Mouse (Mus musculus) retina, adult 2 months (tissue): ENCODE data around the gene Svopl.

Experiments used
- DNase-seq: peaks from one replicate; pipeline ENCODE4 v3.0.0-alpha.2; 2012; ENCODE audit warnings: low read depth, low spot score

The Svopl gene

DNA sequence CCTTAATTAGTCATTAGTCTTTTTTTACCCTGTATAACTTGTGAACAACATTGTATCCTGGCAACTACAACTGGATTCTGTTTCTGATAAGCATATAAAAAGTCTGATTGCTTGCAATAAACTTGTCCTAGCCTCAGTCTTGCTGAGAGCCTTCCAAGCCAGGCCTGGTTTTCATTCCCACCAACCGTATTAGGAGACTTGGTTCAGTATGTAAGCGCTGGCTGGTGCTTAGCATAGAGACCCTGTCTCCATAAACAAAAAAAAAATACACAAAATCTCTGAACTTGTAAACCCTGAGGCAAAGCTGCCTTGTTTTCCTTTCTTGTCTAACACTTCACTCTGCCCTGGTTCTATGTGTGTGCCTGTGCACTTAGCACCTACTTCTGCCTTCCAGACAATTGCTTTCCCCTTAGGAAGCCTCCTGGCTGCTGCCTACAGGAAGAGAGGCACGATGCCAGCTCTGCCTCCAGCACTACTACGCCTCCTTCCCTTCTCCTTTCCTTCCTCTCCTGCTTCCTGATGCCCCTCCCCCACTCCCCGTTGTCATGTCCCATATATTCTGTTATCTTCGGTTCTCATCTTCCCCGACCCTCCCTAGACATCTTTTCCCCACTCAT, 14.8 kb downstream of the Svopl start:
- DNase-seq = no peak

DNA sequence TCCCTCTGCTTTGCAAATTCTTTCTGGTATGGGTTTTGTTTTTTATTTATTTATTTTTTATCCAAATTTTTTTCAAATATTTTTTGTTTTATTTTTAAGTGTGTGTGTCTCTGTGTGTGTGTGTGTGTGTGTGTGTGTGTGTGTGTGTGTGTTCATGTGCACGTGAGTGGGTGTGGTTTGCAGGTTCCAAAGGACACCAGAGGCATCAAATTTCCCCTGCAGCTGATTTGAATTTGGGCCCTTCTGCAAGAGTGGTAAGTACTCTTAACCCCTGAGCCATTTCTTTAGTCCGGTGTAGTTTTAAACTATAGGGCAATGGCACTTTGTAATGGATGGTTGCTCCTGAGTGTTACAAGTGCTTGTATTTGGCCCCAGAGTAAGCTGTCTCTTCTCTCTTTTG, 18.6 kb downstream of the Svopl start:
- DNase-seq = no peak

DNA sequence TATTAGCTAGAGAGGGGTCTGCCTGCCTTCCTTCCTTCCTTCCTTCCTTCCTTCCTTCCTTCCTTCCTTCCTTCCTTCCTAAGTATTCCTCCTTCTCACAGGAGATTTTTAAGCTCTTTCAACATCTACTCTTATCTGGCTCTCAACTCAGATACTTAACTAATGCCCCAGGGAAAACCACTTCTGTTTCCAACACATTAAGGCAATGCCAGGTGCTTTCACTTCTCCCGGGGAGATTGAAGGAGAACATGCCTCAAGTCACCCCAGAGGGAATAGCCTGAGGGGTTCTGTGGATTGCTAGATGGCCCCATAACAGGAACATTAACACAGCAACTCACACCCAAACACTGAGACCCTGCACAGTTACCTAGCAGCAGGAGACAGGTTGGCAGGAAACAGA, 19.0 kb downstream of the Svopl start:
- no peak for DNase-seq

DNA sequence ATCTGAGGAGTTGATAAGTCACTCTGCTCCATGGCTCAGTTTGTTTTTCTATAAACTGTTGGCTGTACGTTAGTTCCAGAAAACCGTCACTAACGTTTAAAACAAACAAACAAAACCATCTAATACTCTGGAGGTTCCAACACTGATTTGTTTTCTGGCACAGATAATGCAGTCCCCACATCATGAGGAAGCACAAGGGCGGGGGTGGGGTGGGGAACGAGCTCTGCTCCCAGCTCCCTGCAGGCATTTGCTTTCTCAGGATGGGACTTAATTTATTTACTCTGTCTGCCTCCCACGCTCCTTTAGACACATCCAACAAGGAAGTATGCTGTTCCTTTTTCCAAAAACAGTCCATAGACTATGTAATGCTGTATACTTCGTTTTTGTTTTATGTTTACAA, 23.5 kb downstream of the Svopl start:
- no peak for DNase-seq

DNA sequence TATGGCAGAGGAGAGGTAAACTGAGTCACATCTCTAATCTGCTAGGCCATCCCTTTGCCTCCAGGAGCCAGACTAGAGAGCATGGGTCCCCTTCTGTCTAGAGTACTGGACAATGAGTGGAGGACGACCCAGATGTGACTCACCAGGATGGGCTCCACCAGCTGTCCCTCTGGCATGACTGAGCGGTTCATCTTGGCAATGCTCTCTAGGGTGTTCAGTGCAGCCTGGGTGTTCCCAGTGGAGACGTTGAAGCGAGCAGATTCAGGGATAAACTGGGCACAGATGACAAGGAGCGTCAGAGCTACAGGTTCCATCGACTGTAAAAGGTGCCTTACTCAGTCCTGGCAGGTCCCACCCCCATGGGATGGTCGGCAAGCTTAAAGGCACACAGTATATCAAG, 25.4 kb downstream of the Svopl start:
- no peak for DNase-seq

DNA sequence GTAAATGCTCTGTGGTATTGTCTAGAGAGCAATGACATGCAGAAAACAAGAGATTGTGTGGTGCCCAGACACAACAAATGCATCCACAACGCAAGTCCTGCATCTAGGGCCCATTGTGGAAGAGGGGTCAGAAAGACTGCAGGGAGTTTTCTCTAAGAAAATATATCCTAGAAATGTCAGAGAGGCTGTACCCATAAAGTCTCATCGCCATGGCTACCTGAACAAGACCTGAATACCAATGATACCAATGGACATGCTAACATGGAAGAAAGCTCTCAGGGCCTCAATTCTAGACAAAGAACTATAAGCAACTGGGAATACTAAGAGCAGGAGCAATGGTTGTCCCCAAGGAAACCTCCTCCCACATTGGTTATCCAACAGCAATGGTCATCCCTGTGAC, 34.0 kb downstream of the Svopl start:
- no peak for DNase-seq

DNA sequence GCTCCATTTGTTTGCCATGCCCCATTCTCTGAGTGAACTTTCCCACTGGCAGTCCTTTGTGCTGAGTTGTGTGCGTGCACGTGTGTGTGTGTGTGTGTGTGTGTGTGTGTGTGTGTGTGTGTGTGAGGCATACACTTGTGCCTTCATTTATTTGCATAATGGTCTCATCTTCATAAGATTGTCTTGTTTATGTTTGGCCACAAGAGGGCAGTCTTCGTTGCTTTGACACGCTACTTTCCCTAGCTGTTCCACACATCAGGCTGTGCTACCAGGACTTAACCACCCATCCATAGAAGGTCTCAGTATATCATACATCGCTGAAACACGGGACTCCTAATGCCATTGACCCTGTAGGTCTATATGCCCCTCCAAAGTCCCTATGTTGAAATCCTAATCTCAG, 39.3 kb downstream of the Svopl start:
- peak; percentile 32 for DNase-seq

DNA sequence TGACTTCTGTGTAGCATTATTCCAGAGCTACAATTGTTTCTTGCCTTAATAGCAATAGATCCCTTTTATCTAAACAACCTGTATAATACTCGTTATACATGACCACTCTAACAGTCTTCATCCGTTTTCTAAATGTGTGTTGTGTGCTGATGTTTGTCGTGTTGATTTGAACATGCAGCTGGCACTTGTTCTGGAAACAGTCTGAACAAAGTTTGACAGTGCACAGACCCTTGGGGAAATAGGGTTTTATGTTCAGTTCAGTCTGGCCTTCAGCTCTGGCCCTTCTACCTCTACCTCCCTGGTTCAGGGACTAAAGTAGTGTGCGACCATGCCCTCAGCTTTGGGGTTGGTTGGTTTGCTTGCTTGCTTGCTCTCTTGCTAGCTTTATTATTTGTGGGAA, 79.4 kb downstream of the Svopl start:
- no peak for DNase-seq

DNA sequence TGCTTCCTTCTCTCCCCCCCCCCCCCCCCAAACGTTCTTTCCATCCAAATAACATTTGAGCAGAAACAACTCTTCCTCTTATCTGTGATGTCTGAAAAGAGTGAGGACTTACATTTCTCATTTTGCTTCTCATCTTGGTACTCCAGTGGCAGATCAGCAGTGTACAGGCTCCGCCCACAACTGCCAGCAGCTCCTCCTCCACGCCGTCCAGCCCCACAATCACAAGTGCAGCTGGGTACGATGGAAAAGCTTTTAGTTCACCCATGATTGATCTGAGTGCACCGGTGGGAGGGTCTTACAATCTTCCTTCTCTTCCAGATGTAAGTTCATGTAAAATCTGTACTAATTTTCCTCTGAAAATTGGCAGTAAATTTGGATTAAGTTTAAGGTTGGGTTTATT, 95.5 kb downstream of the Svopl start:
- no peak for DNase-seq

DNA sequence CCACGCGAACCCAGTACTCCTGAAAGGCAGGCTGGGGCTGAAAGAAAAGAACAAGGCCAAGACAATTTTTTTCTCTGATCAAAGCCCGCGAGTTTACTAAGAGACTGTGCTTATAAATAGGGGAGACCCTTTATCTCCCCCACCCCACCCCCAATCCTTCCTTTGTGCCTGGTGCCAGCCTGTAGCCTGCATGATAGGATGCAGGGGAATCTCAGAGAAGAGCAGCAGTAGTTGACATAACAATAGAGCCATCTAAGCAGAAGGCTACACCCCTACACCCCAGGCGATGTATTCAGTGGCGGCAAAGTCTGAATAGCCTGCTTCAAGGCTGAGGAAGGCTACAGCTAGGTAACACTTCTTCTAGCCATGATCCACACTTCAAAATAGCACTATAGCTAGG, 110.3 kb downstream of the Svopl start:
- no peak for DNase-seq
